Mouse (Mus musculus): ENCODE data around the gene Hltf. TPM values are rescaled to one million over a fixed set of nuclear protein-coding genes. Genes with fewer than 3 reads are reported as not detected.
"Not testable (repeated sequence)": the region's sequence is repeated elsewhere in the genome, so short reads cannot be mapped to it uniquely, and the experiment has no call there.

Hltf gene
- total RNA-seq, 2 experiments from 2014 or later, result 2.7 to 4.4 TPM

DNA sequence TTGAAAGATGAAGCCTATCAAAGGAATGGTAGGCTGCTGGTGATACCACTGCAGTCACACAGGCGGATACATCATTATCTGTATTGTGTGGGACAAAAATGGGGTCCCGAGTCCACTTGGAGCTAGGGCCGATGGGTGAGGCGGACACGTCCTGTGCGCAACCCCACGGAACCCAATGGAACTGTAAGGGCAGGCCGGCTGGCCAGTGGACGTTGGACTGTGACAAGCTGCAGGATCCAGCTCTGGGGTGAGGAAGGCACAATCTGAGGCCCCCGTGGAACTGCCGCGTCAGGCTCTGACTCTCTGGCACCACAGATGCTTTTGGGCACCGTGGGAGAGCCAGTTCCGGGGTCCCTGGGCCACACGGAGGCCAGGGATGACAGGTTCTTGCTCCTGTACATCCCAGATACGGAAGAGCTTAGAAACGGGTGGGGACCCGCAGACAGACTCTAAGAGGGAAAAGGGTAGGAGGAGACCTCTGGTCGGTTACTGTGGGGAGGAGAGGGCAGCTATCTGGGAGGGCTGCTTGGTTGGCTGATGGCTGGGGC lies 61.5 kb downstream of the Hltf start:
- DNase-seq, result no peak
- Histone ChIP-seq H3K4me3 (no peak overlapping the region), H3K27ac (no peak overlapping the region)
- no peak for TF ChIP-seq CTCF (IDR thresholded peaks at IDR 0.05)
- intact Hi-C loops (cut with DNase I), result no loop called here

DNA sequence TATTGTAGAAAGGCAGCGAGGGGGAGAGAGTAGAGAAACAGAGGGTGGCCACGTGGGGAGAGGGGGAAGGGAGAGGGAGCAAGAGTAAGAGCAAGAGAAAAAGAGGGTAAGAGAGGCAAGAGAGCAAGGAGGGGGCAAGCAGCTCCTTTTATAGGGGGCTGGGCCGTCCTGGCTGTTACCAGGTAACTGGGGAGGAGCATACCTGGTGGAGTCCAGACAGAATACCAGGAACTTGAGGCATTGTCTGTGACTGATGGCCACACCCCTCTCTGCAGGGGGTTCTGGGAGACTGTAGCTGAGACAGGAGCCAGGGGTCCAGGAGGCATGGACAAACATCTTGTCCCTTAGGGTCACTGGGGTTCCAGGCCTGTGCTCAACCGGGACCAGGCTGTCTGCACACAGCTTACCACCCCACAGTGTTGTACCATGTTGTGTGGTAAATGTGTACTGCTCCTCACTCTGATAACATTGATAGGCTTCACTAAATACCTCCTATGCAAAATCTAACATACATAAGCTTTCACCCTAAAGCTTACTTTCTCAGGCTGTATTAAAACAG lies 62.2 kb downstream of the Hltf start:
- intact Hi-C loops (cut with DNase I), result no loop called here
- no peak overlapping the region for H3K4me3 ChIP-seq
- no peak for TF ChIP-seq CTCF (IDR thresholded peaks at IDR 0.05)
- no peak overlapping the region for H3K27ac ChIP-seq
- DNase-seq, result no peak

DNA sequence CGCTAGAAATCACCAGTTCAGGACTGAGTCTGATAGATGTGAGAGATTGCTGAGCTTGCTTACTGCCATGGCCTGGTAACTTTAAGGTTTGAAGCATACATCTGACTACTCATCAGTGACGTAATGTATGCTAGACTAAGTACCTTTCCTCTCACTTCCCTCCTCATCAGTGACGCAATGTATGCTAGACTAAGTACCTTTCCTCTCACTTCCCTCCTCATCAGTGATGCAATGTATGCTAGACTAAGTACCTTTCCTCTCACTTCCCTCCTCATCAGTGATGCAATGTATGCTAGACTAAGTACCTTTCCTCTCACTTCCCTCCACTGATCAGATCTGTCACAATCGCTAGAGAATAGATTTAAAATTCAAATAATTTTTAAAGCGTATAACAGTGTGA lies 64.0 kb downstream of the Hltf start:
- intact Hi-C loops (cut with DNase I); H3K27ac ChIP-seq; DNase-seq; H3K4me3 ChIP-seq: not testable (repeated sequence)

DNA sequence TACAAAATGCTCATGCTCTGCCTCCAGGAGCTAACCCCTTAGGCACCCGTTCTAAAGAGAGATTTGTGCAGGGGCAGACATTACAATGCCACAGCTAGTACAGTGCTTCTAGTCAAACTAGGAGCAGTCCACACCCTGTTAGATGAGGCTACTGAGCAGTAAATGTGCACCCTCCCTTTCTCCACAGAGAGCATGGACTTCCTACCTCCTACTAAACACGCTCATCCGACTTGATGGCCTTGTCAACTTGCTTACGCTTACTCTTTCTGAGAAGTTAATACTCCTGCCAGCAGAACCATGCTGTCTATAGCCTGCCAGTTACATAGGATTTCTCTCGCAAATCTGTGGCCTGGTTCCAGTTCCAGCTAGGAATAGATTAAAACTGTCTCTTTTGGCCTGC lies 68.0 kb downstream of the Hltf start:
- no peak for DNase-seq
- intact Hi-C loops (cut with DNase I), result no loop called here
- H3K27ac ChIP-seq, result no peak overlapping the region
- H3K4me3 ChIP-seq, result no peak overlapping the region
- no peak for TF ChIP-seq CTCF (IDR thresholded peaks at IDR 0.05)

DNA sequence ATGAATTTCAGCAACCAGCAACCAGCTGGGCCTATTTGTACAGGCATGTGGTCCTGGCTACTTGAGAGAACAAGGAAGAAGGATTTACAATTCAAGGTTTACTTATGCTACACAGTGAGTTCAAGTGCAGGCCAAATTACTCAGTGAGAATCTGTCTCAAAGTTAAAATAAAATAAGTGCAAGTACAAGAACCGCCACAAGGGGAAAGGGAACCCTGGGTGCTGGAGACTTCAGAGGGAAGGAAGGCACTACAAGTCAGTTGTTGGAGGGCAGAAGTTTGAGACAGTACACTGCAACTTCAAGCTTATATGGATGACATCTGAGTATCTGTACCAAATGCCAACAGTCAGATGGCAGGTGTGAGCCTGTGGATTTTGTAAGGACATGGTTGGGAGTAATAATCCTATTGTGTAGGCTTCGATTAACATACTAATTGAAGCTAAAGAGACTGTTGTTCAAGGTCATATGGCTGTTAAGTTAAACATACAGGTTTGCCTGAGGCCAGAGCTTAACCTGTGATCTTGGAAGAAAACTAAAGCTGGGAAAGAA lies 69.5 kb downstream of the Hltf start:
- no peak for DNase-seq
- H3K4me3 ChIP-seq, result no peak overlapping the region
- peak; percentile 25; the same call in 1 of the 2 replicates for TF ChIP-seq CTCF (IDR thresholded peaks at IDR 0.05)
- peak overlapping the region; percentile 6; the same call in 1 of the 2 replicates for H3K27ac ChIP-seq
- intact Hi-C loops (cut with DNase I), result no loop called here

DNA sequence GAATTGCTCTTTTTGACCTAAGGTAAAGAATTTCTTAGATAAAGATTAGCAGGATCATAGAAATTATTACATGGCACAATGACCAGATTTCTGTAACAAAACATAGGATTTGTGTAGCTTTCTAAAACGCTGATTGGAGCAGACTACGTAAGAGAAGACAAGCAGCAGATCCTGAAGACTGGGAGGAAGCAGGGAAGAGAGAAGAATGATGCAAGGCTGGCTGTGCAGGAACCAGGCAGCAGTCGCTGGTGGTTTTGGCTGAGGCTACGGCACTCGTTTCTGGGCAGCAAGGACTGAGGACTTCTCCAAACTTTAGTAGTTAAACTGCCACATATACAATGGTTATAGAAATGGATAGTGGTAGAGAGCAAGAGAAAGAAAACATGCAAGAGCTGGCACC lies 71.9 kb downstream of the Hltf start:
- H3K4me3 ChIP-seq, result no peak overlapping the region
- no peak for DNase-seq
- intact Hi-C loops (cut with DNase I), result no loop called here
- no peak for TF ChIP-seq CTCF (IDR thresholded peaks at IDR 0.05)
- peak overlapping the region; percentile 89 for H3K27ac ChIP-seq

DNA sequence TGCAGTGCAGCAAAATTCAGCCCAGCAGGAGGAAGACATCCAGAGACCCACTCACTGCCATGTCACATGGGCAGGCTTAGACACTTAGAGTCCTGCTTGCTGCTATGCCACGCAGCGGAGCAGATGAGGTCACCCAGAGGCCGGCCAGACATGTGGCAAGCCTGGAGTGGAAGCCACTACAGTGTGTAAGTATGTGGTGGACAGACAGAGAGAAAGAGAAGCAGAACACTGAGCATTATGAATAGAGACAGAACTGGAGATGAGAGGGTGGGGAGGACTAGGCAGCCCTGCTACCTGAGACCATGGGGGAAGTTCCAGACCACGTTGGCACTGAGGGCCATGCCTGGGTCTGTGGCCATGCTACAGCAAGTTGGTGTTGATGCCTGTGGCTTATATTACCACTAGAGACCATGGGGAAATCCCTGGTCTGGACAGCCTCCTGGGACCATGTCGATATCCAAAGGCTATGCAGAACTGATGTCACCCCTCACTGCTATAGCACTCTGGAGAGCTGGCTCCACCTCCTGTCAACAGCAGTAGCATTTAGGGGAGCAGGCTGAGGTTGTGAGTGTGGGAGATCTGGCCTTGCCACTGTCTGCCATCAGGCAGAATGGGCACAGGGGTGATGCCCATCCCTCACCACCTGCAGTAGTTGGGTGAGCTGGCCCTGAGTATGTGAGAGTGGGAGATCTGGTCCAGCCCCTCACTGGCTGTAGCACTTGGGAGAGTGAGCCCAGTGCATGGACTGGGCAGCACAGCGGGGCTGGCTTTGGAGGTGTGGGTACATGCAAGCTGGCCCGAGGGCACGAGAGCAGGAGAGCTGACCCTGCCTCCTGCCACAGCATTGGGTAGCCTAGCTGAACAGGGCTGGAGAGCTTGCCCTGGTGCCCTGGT lies 73.1 kb downstream of the Hltf start:
- no peak for TF ChIP-seq CTCF (IDR thresholded peaks at IDR 0.05)
- peak overlapping the region; percentile 89 for H3K27ac ChIP-seq
- intact Hi-C loops (cut with DNase I), result loop anchor here (2.0 kb wide), 1 partner anchor 24 kb away; the partner anchor contains the start of gene Gyg
- DNase-seq, result peak; percentile 78
- H3K4me3 ChIP-seq, result peak overlapping the region; percentile 29

DNA sequence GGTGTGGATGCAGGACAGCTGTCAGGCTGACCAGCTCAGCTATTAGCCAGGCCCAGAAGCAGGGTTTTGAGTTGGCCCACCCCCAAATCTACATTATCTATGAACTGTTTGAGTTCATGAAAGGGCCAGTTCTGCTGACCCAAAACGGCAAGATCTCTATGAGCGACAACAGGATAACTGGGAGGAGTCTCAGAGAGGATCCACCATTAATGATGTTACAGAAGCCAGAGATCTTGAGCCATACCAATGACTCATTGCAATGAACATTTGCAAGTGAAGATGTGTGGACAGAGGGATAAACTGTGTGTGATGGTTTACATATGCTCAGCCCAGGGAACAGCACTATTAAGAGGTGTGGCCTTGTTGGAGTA lies 73.7 kb downstream of the Hltf start:
- H3K27ac ChIP-seq, result peak overlapping the region; percentile 89
- peak overlapping the region; percentile 29 for H3K4me3 ChIP-seq
- TF ChIP-seq CTCF (IDR thresholded peaks at IDR 0.05), result no peak
- intact Hi-C loops (cut with DNase I), result loop anchor here (2.0 kb wide), 1 partner anchor 23 kb away; the partner anchor contains the start of gene Gyg
- no peak for DNase-seq

DNA sequence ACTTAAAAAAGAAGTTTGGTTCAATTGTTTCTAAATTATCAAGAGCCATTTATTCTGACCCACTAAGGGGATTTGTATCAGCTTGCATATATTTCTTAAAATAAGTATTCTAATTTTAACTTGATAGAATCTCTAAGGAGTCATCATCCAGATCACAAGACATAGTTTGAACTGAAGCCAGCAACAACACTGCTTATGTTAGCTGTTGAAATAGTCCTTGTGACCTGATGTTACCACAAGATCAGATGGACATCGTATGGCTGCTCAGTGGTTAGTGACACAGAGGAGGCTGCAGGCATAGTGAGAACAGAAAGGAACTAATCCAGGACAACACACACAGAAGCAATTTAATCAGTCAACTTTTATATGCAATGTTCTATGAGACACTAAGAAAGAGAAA lies 75.1 kb downstream of the Hltf start:
- peak overlapping the region; percentile 89 for H3K27ac ChIP-seq
- peak; percentile 68 for DNase-seq
- intact Hi-C loops (cut with DNase I), result no loop called here
- no peak overlapping the region for H3K4me3 ChIP-seq
- no peak for TF ChIP-seq CTCF (IDR thresholded peaks at IDR 0.05)

DNA sequence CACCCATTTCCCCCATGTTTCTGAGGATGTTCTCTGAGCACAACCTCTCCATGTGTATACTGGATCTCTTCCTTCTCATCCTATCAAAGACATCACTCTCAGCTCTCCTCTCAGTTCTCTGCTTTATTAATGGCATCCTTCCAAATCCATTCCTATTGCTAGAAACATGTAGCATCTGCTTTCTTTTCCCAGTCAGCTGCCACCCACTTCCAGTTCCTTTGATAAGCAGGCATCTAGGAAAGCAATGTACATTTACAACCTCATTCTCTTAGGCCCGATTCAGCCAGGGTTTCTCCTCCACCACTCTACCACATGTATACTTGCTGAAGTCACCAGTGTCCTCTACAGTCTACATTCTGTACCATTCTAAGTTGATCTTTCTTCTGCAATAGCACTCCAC lies 76.1 kb downstream of the Hltf start:
- no peak for TF ChIP-seq CTCF (IDR thresholded peaks at IDR 0.05)
- Histone ChIP-seq H3K27ac (peak overlapping the region; percentile 89), H3K4me3 (no peak overlapping the region)
- intact Hi-C loops (cut with DNase I), result no loop called here
- DNase-seq, result no peak

DNA sequence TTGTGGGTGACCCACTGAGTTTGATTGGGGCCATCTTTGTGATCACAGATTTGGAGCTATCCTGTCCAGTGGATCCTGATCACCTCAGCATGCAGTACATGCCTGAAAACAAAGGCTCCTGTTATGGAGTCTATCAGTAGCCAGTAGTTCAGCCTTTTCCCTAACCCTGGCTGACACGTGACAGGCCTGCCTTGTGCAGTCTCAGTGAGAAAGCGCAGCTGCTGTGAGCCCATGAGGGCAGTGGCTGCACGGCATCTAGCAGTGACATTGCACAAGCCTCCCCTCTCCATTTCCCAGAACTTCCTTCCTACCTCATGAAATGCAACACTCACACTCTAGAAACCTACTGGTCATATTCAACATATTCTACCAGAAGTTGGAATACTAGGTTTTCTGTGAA lies 76.9 kb downstream of the Hltf start:
- peak overlapping the region; percentile 89 for H3K27ac ChIP-seq
- TF ChIP-seq CTCF (IDR thresholded peaks at IDR 0.05), result no peak
- DNase-seq, result peak; percentile 64
- no peak overlapping the region for H3K4me3 ChIP-seq
- intact Hi-C loops (cut with DNase I), result no loop called here

DNA sequence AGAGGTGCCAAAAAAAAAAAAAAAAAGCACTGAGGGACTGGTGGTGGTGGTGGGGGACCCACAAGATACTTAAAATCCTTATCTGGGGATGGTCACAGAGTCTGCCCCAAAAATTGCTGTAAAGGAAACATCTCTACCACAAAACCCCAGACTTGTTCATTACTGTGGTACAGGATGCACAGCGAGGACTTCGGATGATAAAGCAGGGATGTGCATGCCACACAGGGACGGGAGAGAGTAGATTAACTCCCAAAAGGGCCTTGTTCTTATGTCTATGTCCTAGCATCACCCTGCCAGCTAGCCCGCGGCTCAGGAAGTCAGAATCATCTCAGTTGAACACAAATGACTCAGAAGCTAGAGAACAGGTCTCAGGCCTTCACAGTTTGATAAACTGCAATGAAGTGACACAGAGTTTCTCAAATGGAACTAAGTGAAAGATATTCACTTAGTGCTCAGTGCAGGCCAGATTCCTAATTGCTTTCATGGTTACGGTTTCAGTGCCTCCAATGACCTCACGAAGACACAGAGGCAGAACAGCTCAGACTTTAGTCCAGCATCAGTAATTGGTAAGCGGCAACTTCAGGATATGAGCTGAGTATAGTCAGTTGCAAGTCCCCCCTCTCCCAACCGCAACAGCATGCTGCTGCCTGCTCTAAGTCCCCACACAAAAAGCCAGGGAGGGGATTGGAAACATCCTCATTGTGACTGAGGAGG lies 79.4 kb downstream of the Hltf start:
- intact Hi-C loops (cut with DNase I), result no loop called here
- peak overlapping the region; percentile 89 for H3K27ac ChIP-seq
- TF ChIP-seq CTCF (IDR thresholded peaks at IDR 0.05), result no peak
- no peak for DNase-seq
- H3K4me3 ChIP-seq, result no peak overlapping the region
